Mouse (Mus musculus) ES-E14 (cell line): ENCODE results near the gene Ccdc137. TPM values are rescaled to one million over a fixed set of nuclear protein-coding genes. Genes with fewer than 3 reads are reported as not detected.

Experiments
- DNase-seq: peaks from one replicate; pipeline ENCODE4 v3.0.0-alpha.2; 2013; ENCODE audit warnings: low read depth, low spot score
- H3K27ac ChIP-seq: 2 replicates; pipeline ENCODE4 v1.5.1; 2012; ENCODE audit warnings: low read depth, mild to moderate bottlenecking, low read length, moderate library complexity, mixed read lengths; ENCODE audit not compliant: poor library complexity, insufficient read depth, severe bottlenecking
- H3K36me3 ChIP-seq: 2 replicates; pipeline ENCODE4 v1.6.1; 2012; ENCODE audit warnings: mild to moderate bottlenecking, low read length, moderate library complexity, mixed read lengths; ENCODE audit not compliant: control insufficient read depth, poor library complexity, insufficient read depth, severe bottlenecking
- H3K4me1 ChIP-seq, 2 experiments: fragments of 150-350 bp in 1 of 2; sonication (generic) in 1 of 2; 2 replicates each; pipeline ENCODE4 v1.6.1; 2012; ENCODE audit warnings: low read length in 2 of 2, mild to moderate bottlenecking in 1 of 2, mixed read lengths in 1 of 2; ENCODE audit not compliant: control insufficient read depth in 2 of 2, insufficient read depth in 2 of 2, poor library complexity in 1 of 2
- H3K4me3 ChIP-seq, 2 experiments: fragments of 150-350 bp in 1 of 2; sonication (generic) in 1 of 2; 2 replicates each; pipeline ENCODE4 v1.5.1; 2012; ENCODE audit warnings: low read length in 2 of 2, low read depth in 1 of 2, mild to moderate bottlenecking in 1 of 2, mixed read lengths in 1 of 2; ENCODE audit not compliant: insufficient read depth in 1 of 2, poor library complexity in 1 of 2, severe bottlenecking in 1 of 2
- H3K9ac ChIP-seq: 2 replicates; pipeline ENCODE4 v1.6.1; 2012; ENCODE audit warnings: low read depth, mild to moderate bottlenecking, low read length, mixed read lengths; ENCODE audit not compliant: poor library complexity, insufficient read depth, severe bottlenecking
- H3K9me3 ChIP-seq: fragments of 150-350 bp; sonication (generic); 2 replicates; pipeline ENCODE4 v1.6.1; 2012; ENCODE audit warnings: low read depth, mild to moderate bottlenecking, low read length; ENCODE audit not compliant: control insufficient read depth, insufficient read depth
- CHD2 ChIP-seq: IDR thresholded peaks from 2 replicates; pipeline ENCODE4 v1.6.1; 2014; ENCODE audit warnings: mild to moderate bottlenecking, low read depth, low read length, inconsistent platforms
- HCFC1 ChIP-seq: IDR thresholded peaks from 2 replicates; pipeline ENCODE4 v1.6.1; 2012; ENCODE audit warnings: low read length, inconsistent platforms, borderline replicate concordance; ENCODE audit not compliant: insufficient read depth
- MAFK ChIP-seq: IDR thresholded peaks from 2 replicates; pipeline ENCODE4 v1.6.1; 2014; ENCODE audit warnings: mild to moderate bottlenecking, low read depth, low read length, inconsistent platforms; ENCODE audit not compliant: insufficient read depth
- ZC3H11A ChIP-seq: IDR thresholded peaks from 2 replicates; pipeline ENCODE4 v1.6.1; 2012; ENCODE audit warnings: low read depth, mild to moderate bottlenecking, inconsistent platforms, low read length, borderline replicate concordance
- ZNF384 ChIP-seq: IDR thresholded peaks from 2 replicates; pipeline ENCODE4 v1.6.1; 2012; ENCODE audit warnings: low read depth, low read length, inconsistent platforms
- in situ Hi-C, 2 experiments: fragments of 600-800 bp; cut with MboI; formaldehyde crosslinking; loops; one replicate each; pipeline ENCODE4 v1.15.1; 2025; ENCODE audit warnings: low sequenced_read_pairs in 2 of 2, inconsistent platforms in 1 of 2; ENCODE audit not compliant: unreplicated experiment in 2 of 2
- total RNA-seq: library from RNA; depleted of rRNA; stranded (reverse); fragments of 300-350 nt; gene quantifications from 2 replicates; pipeline ENCODE4 v1.2.3, GENCODE M21; 2012

The Ccdc137 gene
- total RNA-seq, 1 experiment, result 24.6 TPM

- Histone ChIP-seq H3K27ac (no peak overlapping the region), H3K4me1 (0 out of 4 replicates have a peak, but pooled peaks cover 2% of the 10 kb centered on the region in 2 experiments), H3K36me3 (peaks cover 28% of the 10 kb centered on the region), H3K4me3 (no peak overlapping the region), H3K9ac (no peak overlapping the region), H3K9me3 (no peaks in the 10 kb centered on the region)
- TF ChIP-seq ZC3H11A (no peak), MAFK (no peak), HCFC1 (no peak), ZNF384 (no peak), CHD2 (no peak)
- no peak for DNase-seq
- in situ Hi-C loops, result no loop called here
These were observed 6.5 kb downstream of the Ccdc137 start for GRCm38 (mm10) chr11:120464365-120464764.

- Histone ChIP-seq H3K36me3 (peaks cover 22% of the 10 kb centered on the region), H3K9me3 (no peaks in the 10 kb centered on the region), H3K4me1 (0 out of 4 replicates have a peak, but pooled peaks cover 2% of the 10 kb centered on the region in 2 experiments), H3K4me3 (no peak overlapping the region), H3K27ac (no peak overlapping the region), H3K9ac (no peak overlapping the region)
- no peak for DNase-seq
- in situ Hi-C loops, result no loop called here
- TF ChIP-seq ZNF384 (no peak), CHD2 (no peak), ZC3H11A (no peak), MAFK (no peak), HCFC1 (no peak)
These were observed 7.6 kb downstream of the Ccdc137 start for GRCm38 (mm10) chr11:120465521-120465920.

GRCm38 (mm10) chr11:120467051-120467735, 9.3 kb downstream of the Ccdc137 start, which contains the start of gene Arl16:
Arl16 (minus strand) TSS chr11:120467607.
- DNase-seq, result peak; percentile 98
- H3K27ac ChIP-seq, result no peak within 1 kb of the TSS
- peaks cover 14% of the 10 kb centered on the region for H3K36me3 ChIP-seq
- H3K9ac ChIP-seq, result peak within 1 kb of the TSS; percentile 91
- H3K4me1 ChIP-seq, result 0 out of 4 replicates have a peak, but pooled peaks cover 2% of the 10 kb centered on the region in 2 experiments
- H3K4me3 ChIP-seq, result peak within 1 kb of the TSS; percentile 91 to 94
- TF ChIP-seq HCFC1, result no peak
- peak; percentile 85 for TF ChIP-seq CHD2
- H3K9me3 ChIP-seq, result no peaks in the 10 kb centered on the region
- in situ Hi-C loops, result no loop called here

GRCm38 (mm10) chr11:120467736-120468092, 9.8 kb downstream of the Ccdc137 start:
- H3K27ac ChIP-seq, result no peak overlapping the region
- peaks cover 15% of the 10 kb centered on the region for H3K36me3 ChIP-seq

More at GRCm38 (mm10) chr11:120467736-120468092, 9.8 kb downstream of the Ccdc137 start:
- no peak for TF ChIP-seq ZNF384
- TF ChIP-seq MAFK, result peak; percentile 40; the same call in 1 of the 2 replicates
- TF ChIP-seq ZC3H11A, result no peak
- no peak for TF ChIP-seq HCFC1
- no peak for TF ChIP-seq CHD2
- no peak for DNase-seq
- Histone ChIP-seq H3K4me3 (peak overlapping the region; percentile 91 to 94), H3K9me3 (no peaks in the 10 kb centered on the region), H3K9ac (peak overlapping the region; percentile 91), H3K4me1 (0 out of 4 replicates have a peak, but pooled peaks cover 2% of the 10 kb centered on the region in 2 experiments)
- in situ Hi-C loops, result no loop called here
